Mouse (Mus musculus): ENCODE measurements around the gene Gcm1. TPM values are rescaled to one million over a fixed set of nuclear protein-coding genes. Genes with fewer than 3 reads are reported as not detected.

Gcm1 gene
- polyA plus RNA-seq, 1 experiment from 2014 or later = not detected

DNA sequence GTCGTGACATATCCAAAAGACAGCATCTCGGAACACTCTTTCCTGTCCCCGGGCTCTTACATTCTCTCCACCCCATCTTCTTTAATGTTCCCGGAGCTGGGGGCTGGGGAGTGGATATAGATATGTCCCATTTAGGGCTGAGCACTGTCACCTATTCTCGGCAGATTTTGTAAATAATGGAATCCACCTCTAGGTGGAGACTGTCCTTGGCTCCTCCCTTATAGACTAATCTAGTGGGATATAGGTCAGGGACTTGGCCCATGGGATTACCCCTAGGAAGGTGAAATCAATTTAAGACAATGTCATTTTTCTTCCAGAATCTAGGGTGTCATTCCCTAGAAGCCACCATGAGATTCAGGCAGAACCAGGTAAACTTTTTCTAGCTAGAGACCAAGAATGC is 57.9 kb downstream of the Gcm1 start:
- Histone ChIP-seq H3K9ac (ENCODE audit: low read length) (peak overlapping the region; percentile 69; the same call in 1 of the 2 replicates), H3K4me3 (replicated peaks; ENCODE audit: low read length) (peak overlapping the region; percentile 96), H3K4me2 (ENCODE audit: low read depth, low read length) (peak overlapping the region; percentile 75), H3K27ac (ENCODE audit: low read length) (no peak overlapping the region), H3K9me3 (replicated peaks; ENCODE audit: control insufficient read depth, low read length) (no peaks in the 10 kb centered on the region), H3K36me3 (ENCODE audit: control insufficient read depth, insufficient read depth, low read length) (no peaks in the 10 kb centered on the region), H3K27me3 (ENCODE audit: control insufficient read depth, insufficient read depth, low read length) (no peaks in the 10 kb centered on the region), H3K4me1 (ENCODE audit: control insufficient read depth, insufficient read depth, low read length) (peaks cover 15% of the 10 kb centered on the region; the same call in 1 of the 2 replicates)
- 50% methylated on average over 5 of the region's 5 CpGs for WGBS
- no peak for ATAC-seq (ENCODE audit: insufficient read depth, low FRiP score)

DNA sequence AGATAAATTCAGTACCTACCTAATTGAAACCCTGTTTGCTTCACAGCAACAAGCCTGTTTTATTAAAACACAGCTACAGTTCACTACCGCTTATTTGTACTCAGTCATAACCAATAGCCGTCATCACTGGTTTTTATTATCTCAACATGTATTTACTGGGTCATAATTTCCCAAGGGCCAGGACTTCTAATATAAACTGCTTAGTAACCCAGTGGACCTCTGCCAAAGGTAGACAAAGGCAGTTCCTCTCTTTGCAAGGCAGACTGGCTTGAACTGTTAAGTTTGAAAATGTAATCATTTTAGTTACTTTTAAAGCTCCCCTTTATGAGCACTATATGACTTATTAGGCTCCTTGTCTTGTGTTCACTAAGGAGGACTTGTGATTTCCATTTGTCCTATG is 59.7 kb downstream of the Gcm1 start:
- no peak for ATAC-seq (ENCODE audit: insufficient read depth, low FRiP score)
- H3K4me2 ChIP-seq (ENCODE audit: low read depth, low read length) = no peak overlapping the region
- 76% methylated on average over 2 of the region's 2 CpGs for WGBS
- no peaks in the 10 kb centered on the region for H3K36me3 ChIP-seq (ENCODE audit: control insufficient read depth, insufficient read depth, low read length)
- no peak overlapping the region for H3K4me3 ChIP-seq (replicated peaks; ENCODE audit: low read length)
- no peaks in the 10 kb centered on the region for H3K9me3 ChIP-seq (replicated peaks; ENCODE audit: control insufficient read depth, low read length)
- no peak overlapping the region for H3K27ac ChIP-seq (ENCODE audit: low read length)
- H3K4me1 ChIP-seq (ENCODE audit: control insufficient read depth, insufficient read depth, low read length) = peaks cover 16% of the 10 kb centered on the region; the same call in 1 of the 2 replicates
- H3K9ac ChIP-seq (ENCODE audit: low read length) = no peak overlapping the region
- no peaks in the 10 kb centered on the region for H3K27me3 ChIP-seq (ENCODE audit: control insufficient read depth, insufficient read depth, low read length)

DNA sequence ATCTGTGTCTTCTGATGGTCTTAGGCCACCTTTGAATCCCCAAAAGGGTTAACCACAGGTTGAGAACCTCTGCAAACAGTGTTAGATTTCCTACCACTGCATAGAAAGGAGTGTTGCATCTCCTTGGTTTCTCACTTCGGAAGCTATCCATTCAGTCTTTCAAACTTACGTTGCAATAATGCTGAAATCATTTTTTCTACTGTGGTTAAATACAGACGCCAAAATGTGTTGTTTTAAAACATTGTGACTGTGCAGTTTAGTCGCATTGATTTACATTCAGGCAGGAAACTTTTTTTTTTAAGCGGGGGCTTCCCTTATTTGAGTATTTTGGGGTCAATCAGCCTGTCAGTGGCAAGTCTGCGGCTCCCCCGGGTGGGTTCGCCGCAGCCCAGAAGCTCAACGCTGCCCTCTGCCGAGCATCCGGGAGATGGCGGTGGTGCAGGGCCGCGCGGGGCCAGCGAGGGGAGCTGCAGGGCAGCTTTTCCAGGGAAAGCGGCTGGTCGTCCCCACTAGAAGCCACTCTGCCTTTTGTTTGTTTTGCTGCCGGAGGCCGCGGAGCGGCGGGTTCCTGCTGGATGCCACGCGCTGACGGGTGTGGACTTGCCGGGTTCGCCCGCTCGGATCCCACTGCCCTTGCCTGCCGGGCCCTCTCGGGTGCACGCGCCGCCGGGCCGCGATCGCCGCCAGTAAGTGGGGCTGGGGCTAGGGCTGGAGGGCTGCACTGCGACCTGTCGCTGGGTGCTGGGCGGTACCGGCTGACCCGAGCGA is 61.2 kb downstream of the Gcm1 start:
- H3K9me3 ChIP-seq (replicated peaks; ENCODE audit: control insufficient read depth, low read length) = no peaks in the 10 kb centered on the region
- H3K9ac ChIP-seq (ENCODE audit: low read length) = peak overlapping the region; percentile 85
- WGBS = under 1% methylated on average over 46 of the region's 47 CpGs
- ATAC-seq (ENCODE audit: insufficient read depth, low FRiP score) = peak; percentile 79
- H3K36me3 ChIP-seq (ENCODE audit: control insufficient read depth, insufficient read depth, low read length) = no peaks in the 10 kb centered on the region
- H3K4me1 ChIP-seq (ENCODE audit: control insufficient read depth, insufficient read depth, low read length) = peaks cover 16% of the 10 kb centered on the region; the same call in 1 of the 2 replicates
- peak overlapping the region; percentile 70 for H3K4me3 ChIP-seq (replicated peaks; ENCODE audit: low read length)
- peak overlapping the region; percentile 88 for H3K27ac ChIP-seq (ENCODE audit: low read length)
- peak overlapping the region; percentile 72 for H3K4me2 ChIP-seq (ENCODE audit: low read depth, low read length)
- H3K27me3 ChIP-seq (ENCODE audit: control insufficient read depth, insufficient read depth, low read length) = no peaks in the 10 kb centered on the region

DNA sequence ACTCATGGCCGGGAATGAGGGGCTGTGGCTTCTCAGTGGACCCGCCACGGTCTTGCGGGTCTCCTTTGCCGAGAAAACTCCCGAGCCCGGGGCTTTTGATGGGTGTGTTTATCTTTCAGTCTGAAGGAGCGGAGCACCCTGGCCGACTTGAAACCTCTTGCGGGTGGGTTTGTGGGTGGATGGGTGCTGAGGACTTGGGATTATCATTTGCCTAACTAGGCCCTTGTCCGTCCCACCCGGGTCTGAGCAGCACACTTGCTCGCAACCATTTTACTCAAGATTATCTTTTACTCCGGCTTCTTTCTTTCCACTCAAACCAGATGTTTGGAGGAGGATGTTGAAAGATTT is 61.8 kb downstream of the Gcm1 start:
- peak overlapping the region; percentile 70 for H3K4me3 ChIP-seq (replicated peaks; ENCODE audit: low read length)
- no peak for ATAC-seq (ENCODE audit: insufficient read depth, low FRiP score)
- peak overlapping the region; percentile 72 for H3K4me2 ChIP-seq (ENCODE audit: low read depth, low read length)
- H3K36me3 ChIP-seq (ENCODE audit: control insufficient read depth, insufficient read depth, low read length) = no peaks in the 10 kb centered on the region
- 0% methylated on average over 14 of the region's 14 CpGs for WGBS
- peak overlapping the region; percentile 85 for H3K9ac ChIP-seq (ENCODE audit: low read length)
- peak overlapping the region; percentile 88 for H3K27ac ChIP-seq (ENCODE audit: low read length)
- H3K9me3 ChIP-seq (replicated peaks; ENCODE audit: control insufficient read depth, low read length) = no peaks in the 10 kb centered on the region
- H3K4me1 ChIP-seq (ENCODE audit: control insufficient read depth, insufficient read depth, low read length) = peaks cover 16% of the 10 kb centered on the region; the same call in 1 of the 2 replicates
- no peaks in the 10 kb centered on the region for H3K27me3 ChIP-seq (ENCODE audit: control insufficient read depth, insufficient read depth, low read length)

Other genes starting within 250 kb of the Gcm1 start
- gene Elovl5, start 134.6 kb upstream of the Gcm1 start, polyA plus RNA-seq (2015; fragmentation: Nextera tagmentation; extraction: Ambion mirVana) = 66.8 and 67.6 TPM in 2 replicates
- 35.7 and 36.2 TPM in 2 replicates for gene Fbxo9, start 57.1 kb downstream of the Gcm1 start, polyA plus RNA-seq (2015; fragmentation: Nextera tagmentation; extraction: Ambion mirVana)
- gene Ick, start 57.3 kb downstream of the Gcm1 start, polyA plus RNA-seq (2015; fragmentation: Nextera tagmentation; extraction: Ambion mirVana) = 25.3 and 25.6 TPM in 2 replicates
- gene Gsta4, start 130.8 kb downstream of the Gcm1 start, polyA plus RNA-seq (2015; fragmentation: Nextera tagmentation; extraction: Ambion mirVana) = 784 and 968 TPM in 2 replicates
- gene Gsta1, start 178.7 kb downstream of the Gcm1 start, polyA plus RNA-seq (2015; fragmentation: Nextera tagmentation; extraction: Ambion mirVana) = 109 and 152 TPM in 2 replicates
- 87.2 and 133 TPM in 2 replicates for gene Gm3776, start 205.2 kb downstream of the Gcm1 start, polyA plus RNA-seq (2015; fragmentation: Nextera tagmentation; extraction: Ambion mirVana)
- gene Gm10639, start 238.0 kb downstream of the Gcm1 start, polyA plus RNA-seq (2015; fragmentation: Nextera tagmentation; extraction: Ambion mirVana) = 0.36 and 0.65 TPM in 2 replicates

All from stomach, embryonic 16.5 days (tissue).